Mouse (Mus musculus): Measurements from ENCODE around the gene Prl8a2. TPM values are rescaled to one million over a fixed set of nuclear protein-coding genes. Genes with fewer than 3 reads are reported as not detected.

Gene Prl8a2
- polyA plus RNA-seq (2015; fragmentation: Nextera tagmentation; extraction: Ambion mirVana), result not detected in 2 replicates

- no peaks in the 10 kb centered on the region for H3K4me1 ChIP-seq (replicated peaks; ENCODE audit: control insufficient read depth, insufficient read depth, low read length)
- H3K4me2 ChIP-seq (replicated peaks; ENCODE audit: low read depth), result no peak within 1 kb of the TSS
- no peaks in the 10 kb centered on the region for H3K36me3 ChIP-seq (ENCODE audit: control insufficient read depth, insufficient read depth)
- H3K27ac ChIP-seq (ENCODE audit: low read depth, low read length), result no peak within 1 kb of the TSS
- no peak within 1 kb of the TSS for H3K9ac ChIP-seq (ENCODE audit: low read depth, low read length)
- H3K4me3 ChIP-seq (ENCODE audit: low read depth, low read length), result no peak within 1 kb of the TSS
- no peak for TF ChIP-seq CTCF (IDR thresholded peaks at IDR 0.05; ENCODE audit: low read depth)
- H3K9me3 ChIP-seq (ENCODE audit: control insufficient read depth), result no peaks in the 10 kb centered on the region
- 67% methylated on average over 2 of the region's 2 CpGs for WGBS
- ATAC-seq, result no peak
- H3K27me3 ChIP-seq (replicated peaks; ENCODE audit: control insufficient read depth, insufficient read depth, low read length), result no peaks in the 10 kb centered on the region
These were observed at the start of gene Prl8a2 for GRCm38 (mm10) chr13:27345373-27345772. Prl8a2 (plus strand) TSS chr13:27345673.

- H3K4me2 ChIP-seq (replicated peaks; ENCODE audit: low read depth), result no peak within 1 kb of the TSS
- H3K36me3 ChIP-seq (ENCODE audit: control insufficient read depth, insufficient read depth), result no peaks in the 10 kb centered on the region
- no peaks in the 10 kb centered on the region for H3K9me3 ChIP-seq (ENCODE audit: control insufficient read depth)
- no peak for TF ChIP-seq CTCF (IDR thresholded peaks at IDR 0.05; ENCODE audit: low read depth)
- peak; percentile 99 for ATAC-seq
- H3K27ac ChIP-seq (ENCODE audit: low read depth, low read length), result no peak within 1 kb of the TSS
- 0 out of 2 replicates have a peak, but pooled peaks cover 4% of the 10 kb centered on the region for H3K4me1 ChIP-seq (replicated peaks; ENCODE audit: control insufficient read depth, insufficient read depth, low read length)
- no peak within 1 kb of the TSS for H3K9ac ChIP-seq (ENCODE audit: low read depth, low read length)
- H3K27me3 ChIP-seq (replicated peaks; ENCODE audit: control insufficient read depth, insufficient read depth, low read length), result no peaks in the 10 kb centered on the region
- 39% methylated on average over 7 of the region's 7 CpGs for WGBS
- no peak within 1 kb of the TSS for H3K4me3 ChIP-seq (ENCODE audit: low read depth, low read length)
These were observed 32.9 kb upstream of the Prl8a2 start, which contains the start of gene Prl6a1 for GRCm38 (mm10) chr13:27312334-27313225. Prl6a1 (plus strand) TSS chr13:27312627.

- no peak for TF ChIP-seq CTCF (IDR thresholded peaks at IDR 0.05; ENCODE audit: low read depth)
- Histone ChIP-seq H3K4me1 (replicated peaks; ENCODE audit: control insufficient read depth, insufficient read depth, low read length) (no peaks in the 10 kb centered on the region), H3K4me2 (replicated peaks; ENCODE audit: low read depth) (no peak overlapping the region), H3K9ac (ENCODE audit: low read depth, low read length) (no peak overlapping the region), H3K27me3 (replicated peaks; ENCODE audit: control insufficient read depth, insufficient read depth, low read length) (no peaks in the 10 kb centered on the region), H3K4me3 (ENCODE audit: low read depth, low read length) (no peak overlapping the region), H3K9me3 (ENCODE audit: control insufficient read depth) (no peaks in the 10 kb centered on the region), H3K36me3 (ENCODE audit: control insufficient read depth, insufficient read depth) (no peaks in the 10 kb centered on the region), H3K27ac (ENCODE audit: low read depth, low read length) (no peak overlapping the region)
- no peak for ATAC-seq
- WGBS, result 86% methylated on average over 1 of the region's 1 CpGs
These were observed 10.5 kb upstream of the Prl8a2 start for GRCm38 (mm10) chr13:27334989-27335388.

GRCm38 (mm10) chr13:27342733-27343275 lies 2.7 kb upstream of the Prl8a2 start:
- H3K4me3 ChIP-seq (ENCODE audit: low read depth, low read length), result no peak overlapping the region
- H3K4me1 ChIP-seq (replicated peaks; ENCODE audit: control insufficient read depth, insufficient read depth, low read length), result no peaks in the 10 kb centered on the region
- H3K27me3 ChIP-seq (replicated peaks; ENCODE audit: control insufficient read depth, insufficient read depth, low read length), result no peaks in the 10 kb centered on the region
- no peak for TF ChIP-seq CTCF (IDR thresholded peaks at IDR 0.05; ENCODE audit: low read depth)
- 52% methylated on average over 3 of the region's 3 CpGs for WGBS
- H3K36me3 ChIP-seq (ENCODE audit: control insufficient read depth, insufficient read depth), result no peaks in the 10 kb centered on the region
- no peak overlapping the region for H3K9ac ChIP-seq (ENCODE audit: low read depth, low read length)
- no peaks in the 10 kb centered on the region for H3K9me3 ChIP-seq (ENCODE audit: control insufficient read depth)
- no peak for ATAC-seq
- no peak overlapping the region for H3K27ac ChIP-seq (ENCODE audit: low read depth, low read length)
- H3K4me2 ChIP-seq (replicated peaks; ENCODE audit: low read depth), result no peak overlapping the region

DNA sequence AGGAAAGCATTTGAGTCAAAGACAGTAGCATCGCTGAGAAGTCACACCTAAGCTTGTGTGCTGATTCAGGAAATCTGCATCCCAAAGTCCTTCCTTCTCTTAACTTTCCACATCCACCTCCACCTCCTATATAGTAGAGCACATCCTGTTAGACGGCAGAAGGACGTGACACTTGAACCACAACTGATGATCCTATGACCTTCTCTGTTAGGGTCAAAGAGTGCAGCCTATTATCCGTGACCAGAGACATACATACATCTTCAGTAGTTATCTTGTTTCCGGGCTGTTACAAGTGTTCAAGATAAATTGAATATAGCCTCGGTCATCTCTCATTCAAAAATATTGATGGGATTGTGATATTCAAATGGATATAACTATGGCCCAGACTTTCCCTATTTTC lies 45.3 kb downstream of the Prl8a2 start, which contains the start of gene Prl2b1:
Prl2b1 (minus strand) TSS at position 101 of the 400 bp plus-strand sequence.
- no peak for TF ChIP-seq CTCF (IDR thresholded peaks at IDR 0.05; ENCODE audit: low read depth)
- Histone ChIP-seq H3K4me3 (ENCODE audit: low read depth, low read length) (no peak within 1 kb of the TSS), H3K36me3 (ENCODE audit: control insufficient read depth, insufficient read depth) (no peaks in the 10 kb centered on the region), H3K4me2 (replicated peaks; ENCODE audit: low read depth) (no peak within 1 kb of the TSS), H3K27me3 (replicated peaks; ENCODE audit: control insufficient read depth, insufficient read depth, low read length) (no peaks in the 10 kb centered on the region), H3K9me3 (ENCODE audit: control insufficient read depth) (no peaks in the 10 kb centered on the region), H3K9ac (ENCODE audit: low read depth, low read length) (no peak within 1 kb of the TSS), H3K4me1 (replicated peaks; ENCODE audit: control insufficient read depth, insufficient read depth, low read length) (no peaks in the 10 kb centered on the region), H3K27ac (ENCODE audit: low read depth, low read length) (no peak within 1 kb of the TSS)
- ATAC-seq, result no peak
- WGBS, result 77% methylated on average over 6 of the region's 6 CpGs

DNA sequence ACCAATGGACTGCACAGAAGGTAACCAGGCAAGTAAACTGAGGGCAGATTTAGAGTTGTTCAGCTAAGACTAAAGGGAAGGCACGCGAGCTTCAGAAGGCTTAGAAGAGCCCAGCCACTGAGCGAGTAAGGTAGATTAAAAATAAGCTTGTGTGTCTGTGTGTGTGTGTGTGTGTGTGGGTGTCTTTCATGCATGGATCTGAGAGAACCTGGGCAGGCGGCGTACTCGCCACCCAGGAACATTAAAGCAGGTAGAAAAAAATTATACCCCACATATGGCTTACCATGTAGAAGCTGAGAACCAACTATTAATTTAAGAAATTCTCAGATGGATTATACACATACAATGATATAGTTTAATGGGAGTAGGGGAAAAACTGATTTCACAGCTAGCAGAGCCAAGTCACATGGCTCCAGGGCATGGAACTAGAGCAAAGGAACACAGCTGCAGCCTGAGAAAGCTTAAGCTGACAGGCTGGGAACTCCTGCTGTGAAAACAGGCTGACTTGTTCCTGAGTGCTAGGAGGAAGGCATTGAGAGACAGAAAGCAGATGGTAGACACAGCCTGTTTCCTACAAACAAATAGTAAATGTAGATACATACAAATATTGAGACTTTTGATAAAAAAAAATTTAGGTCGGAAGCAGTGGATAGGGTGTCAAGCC lies 53.7 kb downstream of the Prl8a2 start:
- Histone ChIP-seq H3K4me1 (replicated peaks; ENCODE audit: control insufficient read depth, insufficient read depth, low read length) (no peaks in the 10 kb centered on the region), H3K27me3 (replicated peaks; ENCODE audit: control insufficient read depth, insufficient read depth, low read length) (no peaks in the 10 kb centered on the region), H3K36me3 (ENCODE audit: control insufficient read depth, insufficient read depth) (no peaks in the 10 kb centered on the region), H3K9me3 (ENCODE audit: control insufficient read depth) (no peaks in the 10 kb centered on the region), H3K9ac (ENCODE audit: low read depth, low read length) (no peak overlapping the region), H3K4me3 (ENCODE audit: low read depth, low read length) (no peak overlapping the region), H3K27ac (ENCODE audit: low read depth, low read length) (no peak overlapping the region), H3K4me2 (replicated peaks; ENCODE audit: low read depth) (no peak overlapping the region)
- no peak for TF ChIP-seq CTCF (IDR thresholded peaks at IDR 0.05; ENCODE audit: low read depth)
- no peak for ATAC-seq
- WGBS, result 94% methylated on average over 7 of the region's 7 CpGs

Other genes with a start within 250 kb of the Prl8a2 start
- gene Prl3d2, start 224.0 kb upstream of the Prl8a2 start, polyA plus RNA-seq (2015; fragmentation: Nextera tagmentation; extraction: Ambion mirVana), result not detected in 2 replicates
- gene Prl3d3, start 188.9 kb upstream of the Prl8a2 start, polyA plus RNA-seq (2015; fragmentation: Nextera tagmentation; extraction: Ambion mirVana), result not detected in 2 replicates
- not detected in 2 replicates for gene Prl3c1, start 149.0 kb upstream of the Prl8a2 start, polyA plus RNA-seq (2015; fragmentation: Nextera tagmentation; extraction: Ambion mirVana)
- gene Prl3b1, start 103.8 kb upstream of the Prl8a2 start, polyA plus RNA-seq (2015; fragmentation: Nextera tagmentation; extraction: Ambion mirVana), result not detected in 2 replicates
- gene Prl3a1, start 86.2 kb upstream of the Prl8a2 start, polyA plus RNA-seq (2015; fragmentation: Nextera tagmentation; extraction: Ambion mirVana), result not detected in 2 replicates
- gene Prl6a1, start 33.0 kb upstream of the Prl8a2 start, polyA plus RNA-seq (2015; fragmentation: Nextera tagmentation; extraction: Ambion mirVana), result 1.7 and 1.9 TPM in 2 replicates
- gene Prl2b1, start 45.2 kb downstream of the Prl8a2 start, polyA plus RNA-seq (2015; fragmentation: Nextera tagmentation; extraction: Ambion mirVana), result not detected in 2 replicates
- not detected in 2 replicates for gene Prl8a6, start 93.0 kb downstream of the Prl8a2 start, polyA plus RNA-seq (2015; fragmentation: Nextera tagmentation; extraction: Ambion mirVana)
- not detected in 2 replicates for gene Prl8a8, start 167.5 kb downstream of the Prl8a2 start, polyA plus RNA-seq (2015; fragmentation: Nextera tagmentation; extraction: Ambion mirVana)
- not detected in 2 replicates for gene Prl8a9, start 218.9 kb downstream of the Prl8a2 start, polyA plus RNA-seq (2015; fragmentation: Nextera tagmentation; extraction: Ambion mirVana)
- not detected in 2 replicates for gene Prl8a1, start 236.5 kb downstream of the Prl8a2 start, polyA plus RNA-seq (2015; fragmentation: Nextera tagmentation; extraction: Ambion mirVana)